Mouse (Mus musculus): ENCODE data around the gene Ctnna2. TPM values are rescaled to one million over a fixed set of nuclear protein-coding genes. Genes with fewer than 3 reads are reported as not detected.

Ctnna2 gene
- polyA plus RNA-seq, 1 experiment from 2014 or later: 2.0 TPM

- no peak overlapping the region for H3K9ac ChIP-seq
- no peak overlapping the region for H3K4me3 ChIP-seq (replicated peaks)
- no peaks in the 10 kb centered on the region for H3K9me3 ChIP-seq (replicated peaks)
- no peaks in the 10 kb centered on the region for H3K4me1 ChIP-seq
- no peak overlapping the region for H3K27ac ChIP-seq
- no peak overlapping the region for H3K4me2 ChIP-seq
- H3K27me3 ChIP-seq: no peaks in the 10 kb centered on the region
- no peak for ATAC-seq (replicated peaks; ENCODE audit: low FRiP score)
- no peaks in the 10 kb centered on the region for H3K36me3 ChIP-seq
- 90% methylated on average over 3 of the region's 3 CpGs for WGBS
Observed at GRCm38 (mm10) chr6:77468058-77468457, 511.4 kb downstream of the Ctnna2 start.

- Histone ChIP-seq H3K27ac (no peak overlapping the region), H3K9me3 (replicated peaks) (no peaks in the 10 kb centered on the region), H3K27me3 (no peaks in the 10 kb centered on the region), H3K4me3 (replicated peaks) (no peak overlapping the region), H3K36me3 (no peaks in the 10 kb centered on the region), H3K9ac (no peak overlapping the region), H3K4me2 (no peak overlapping the region), H3K4me1 (no peaks in the 10 kb centered on the region)
- no peak for ATAC-seq (replicated peaks; ENCODE audit: low FRiP score)
- 6% methylated on average over 1 of the region's 1 CpGs for WGBS
Observed at GRCm38 (mm10) chr6:77462737-77463136, 516.8 kb downstream of the Ctnna2 start.

- Histone ChIP-seq H3K27ac (no peak overlapping the region), H3K4me1 (no peaks in the 10 kb centered on the region), H3K4me2 (no peak overlapping the region), H3K27me3 (no peaks in the 10 kb centered on the region), H3K4me3 (replicated peaks) (no peak overlapping the region), H3K9ac (no peak overlapping the region), H3K9me3 (replicated peaks) (no peaks in the 10 kb centered on the region), H3K36me3 (no peaks in the 10 kb centered on the region)
- WGBS: 81% methylated on average over 2 of the region's 2 CpGs
- ATAC-seq (replicated peaks; ENCODE audit: low FRiP score): no peak
Observed at GRCm38 (mm10) chr6:77457919-77458318, 521.6 kb downstream of the Ctnna2 start.

GRCm38 (mm10) chr6:77446861-77447260 is 532.6 kb downstream of the Ctnna2 start:
- no peaks in the 10 kb centered on the region for H3K27me3 ChIP-seq
- no peaks in the 10 kb centered on the region for H3K9me3 ChIP-seq (replicated peaks)
- H3K27ac ChIP-seq: no peak overlapping the region
- no peaks in the 10 kb centered on the region for H3K4me1 ChIP-seq
- no peak overlapping the region for H3K4me3 ChIP-seq (replicated peaks)
- 76% methylated on average over 1 of the region's 1 CpGs for whole genome bisulfite sequencing
- ATAC-seq (replicated peaks; ENCODE audit: low FRiP score): no peak
- no peak overlapping the region for H3K4me2 ChIP-seq
- no peaks in the 10 kb centered on the region for H3K36me3 ChIP-seq
- no peak overlapping the region for H3K9ac ChIP-seq

GRCm38 (mm10) chr6:77443906-77444305 is 535.6 kb downstream of the Ctnna2 start:
- H3K9ac ChIP-seq: no peak overlapping the region
- ATAC-seq (replicated peaks; ENCODE audit: low FRiP score): no peak
- H3K4me3 ChIP-seq (replicated peaks): no peak overlapping the region
- H3K9me3 ChIP-seq (replicated peaks): no peaks in the 10 kb centered on the region
- no peaks in the 10 kb centered on the region for H3K4me1 ChIP-seq
- H3K4me2 ChIP-seq: no peak overlapping the region
- H3K36me3 ChIP-seq: no peaks in the 10 kb centered on the region
- no peaks in the 10 kb centered on the region for H3K27me3 ChIP-seq
- WGBS: 72% methylated on average over 11 of the region's 11 CpGs
- no peak overlapping the region for H3K27ac ChIP-seq

- H3K27me3 ChIP-seq: no peaks in the 10 kb centered on the region
- no peak overlapping the region for H3K9ac ChIP-seq
- no peak overlapping the region for H3K4me3 ChIP-seq (replicated peaks)
- H3K4me2 ChIP-seq: no peak overlapping the region
- no peaks in the 10 kb centered on the region for H3K36me3 ChIP-seq
- ATAC-seq (replicated peaks; ENCODE audit: low FRiP score): no peak
- no peak overlapping the region for H3K27ac ChIP-seq
- H3K4me1 ChIP-seq: no peaks in the 10 kb centered on the region
- no peaks in the 10 kb centered on the region for H3K9me3 ChIP-seq (replicated peaks)
- 61% methylated on average over 5 of the region's 5 CpGs for WGBS
Observed at GRCm38 (mm10) chr6:77441051-77441450, 538.4 kb downstream of the Ctnna2 start.

- H3K4me1 ChIP-seq: no peaks in the 10 kb centered on the region
- no peak overlapping the region for H3K27ac ChIP-seq
- H3K4me2 ChIP-seq: no peak overlapping the region
- WGBS: 82% methylated on average over 4 of the region's 4 CpGs
- no peak for ATAC-seq (replicated peaks; ENCODE audit: low FRiP score)
- no peaks in the 10 kb centered on the region for H3K9me3 ChIP-seq (replicated peaks)
- no peak overlapping the region for H3K4me3 ChIP-seq (replicated peaks)
- no peaks in the 10 kb centered on the region for H3K36me3 ChIP-seq
- no peak overlapping the region for H3K9ac ChIP-seq
- H3K27me3 ChIP-seq: no peaks in the 10 kb centered on the region
Observed at GRCm38 (mm10) chr6:77430381-77430780, 549.1 kb downstream of the Ctnna2 start.

GRCm38 (mm10) chr6:77425746-77426145 is 553.8 kb downstream of the Ctnna2 start:
- no peak overlapping the region for H3K4me3 ChIP-seq (replicated peaks)
- H3K27ac ChIP-seq: no peak overlapping the region
- H3K27me3 ChIP-seq: no peaks in the 10 kb centered on the region
- H3K9ac ChIP-seq: no peak overlapping the region
- H3K4me2 ChIP-seq: no peak overlapping the region
- H3K36me3 ChIP-seq: no peaks in the 10 kb centered on the region
- H3K9me3 ChIP-seq (replicated peaks): no peaks in the 10 kb centered on the region
- no peak for ATAC-seq (replicated peaks; ENCODE audit: low FRiP score)
- no peaks in the 10 kb centered on the region for H3K4me1 ChIP-seq

GRCm38 (mm10) chr6:77424826-77425225 is 554.7 kb downstream of the Ctnna2 start:
- Histone ChIP-seq H3K27me3 (no peaks in the 10 kb centered on the region), H3K9ac (no peak overlapping the region), H3K36me3 (no peaks in the 10 kb centered on the region), H3K4me1 (no peaks in the 10 kb centered on the region), H3K4me2 (no peak overlapping the region), H3K4me3 (replicated peaks) (no peak overlapping the region), H3K9me3 (replicated peaks) (no peaks in the 10 kb centered on the region), H3K27ac (no peak overlapping the region)
- ATAC-seq (replicated peaks; ENCODE audit: low FRiP score): no peak
- WGBS: 76% methylated on average over 4 of the region's 4 CpGs

GRCm38 (mm10) chr6:77421564-77422139 is 557.8 kb downstream of the Ctnna2 start:
- Histone ChIP-seq H3K27me3 (no peaks in the 10 kb centered on the region), H3K4me1 (no peaks in the 10 kb centered on the region), H3K36me3 (no peaks in the 10 kb centered on the region), H3K9ac (no peak overlapping the region), H3K4me3 (replicated peaks) (no peak overlapping the region), H3K27ac (no peak overlapping the region), H3K4me2 (no peak overlapping the region), H3K9me3 (replicated peaks) (no peaks in the 10 kb centered on the region)
- no peak for ATAC-seq (replicated peaks; ENCODE audit: low FRiP score)
- 75% methylated on average over 3 of the region's 3 CpGs for WGBS

- Histone ChIP-seq H3K9me3 (replicated peaks) (no peaks in the 10 kb centered on the region), H3K27ac (no peak overlapping the region), H3K4me3 (replicated peaks) (no peak overlapping the region), H3K36me3 (no peaks in the 10 kb centered on the region), H3K4me2 (no peak overlapping the region), H3K4me1 (no peaks in the 10 kb centered on the region), H3K9ac (no peak overlapping the region), H3K27me3 (no peaks in the 10 kb centered on the region)
- 57% methylated on average over 1 of the region's 1 CpGs for WGBS
- ATAC-seq (replicated peaks; ENCODE audit: low FRiP score): no peak
Observed at GRCm38 (mm10) chr6:77416999-77417398, 562.5 kb downstream of the Ctnna2 start.

GRCm38 (mm10) chr6:77413530-77413929 is 566.0 kb downstream of the Ctnna2 start:
- 75% methylated on average over 1 of the region's 1 CpGs for WGBS
- no peaks in the 10 kb centered on the region for H3K9me3 ChIP-seq (replicated peaks)
- H3K9ac ChIP-seq: no peak overlapping the region
- no peak overlapping the region for H3K27ac ChIP-seq
- no peaks in the 10 kb centered on the region for H3K27me3 ChIP-seq
- no peak overlapping the region for H3K4me2 ChIP-seq
- no peaks in the 10 kb centered on the region for H3K36me3 ChIP-seq
- no peak overlapping the region for H3K4me3 ChIP-seq (replicated peaks)
- no peak for ATAC-seq (replicated peaks; ENCODE audit: low FRiP score)
- H3K4me1 ChIP-seq: no peaks in the 10 kb centered on the region

- no peak overlapping the region for H3K4me3 ChIP-seq (replicated peaks)
Observed at GRCm38 (mm10) chr6:77408481-77408880, 571.0 kb downstream of the Ctnna2 start.

More at GRCm38 (mm10) chr6:77408481-77408880, 571.0 kb downstream of the Ctnna2 start:
- Histone ChIP-seq H3K4me1 (no peaks in the 10 kb centered on the region), H3K9ac (no peak overlapping the region), H3K27ac (no peak overlapping the region), H3K27me3 (no peaks in the 10 kb centered on the region), H3K36me3 (no peaks in the 10 kb centered on the region), H3K4me2 (no peak overlapping the region), H3K9me3 (replicated peaks) (no peaks in the 10 kb centered on the region)
- 75% methylated on average over 5 of the region's 5 CpGs for WGBS
- ATAC-seq (replicated peaks; ENCODE audit: low FRiP score): no peak
